Mouse (Mus musculus) megakaryocyte, embryonic 14.5 days (primary cell): ENCODE results near the gene Gm3486. TPM values are rescaled to one million over a fixed set of nuclear protein-coding genes. Genes with fewer than 3 reads are reported as not detected.
"Not testable (repeated sequence)": the region's sequence is repeated elsewhere in the genome, so short reads cannot be mapped to it uniquely, and the experiment has no call there.

ENCODE experiments used
- H3K27me3 ChIP-seq: replicated peaks from 2 replicates; pipeline ENCODE3; 2012; ENCODE audit warnings: inconsistent platforms
- H3K36me3 ChIP-seq: replicated peaks from 2 replicates; pipeline ENCODE3; 2012; ENCODE audit warnings: low read length, inconsistent platforms, mixed read lengths
- H3K4me1 ChIP-seq: 2 replicates; pipeline ENCODE4 v1.6.1; 2012; ENCODE audit warnings: inconsistent platforms
- H3K4me3 ChIP-seq: replicated peaks from 2 replicates; pipeline ENCODE3; 2012; ENCODE audit warnings: moderate library complexity, mild to moderate bottlenecking, inconsistent platforms
- H3K9me3 ChIP-seq: 2 replicates; pipeline ENCODE4 v1.6.1; 2012; ENCODE audit warnings: inconsistent platforms
- polyA plus RNA-seq: library from polyadenylated mRNA; stranded (reverse); fragments of >175 nt; gene quantifications from 2 replicates; pipeline ENCODE4 v1.2.3, GENCODE M21; 2012; ENCODE audit warnings: low replicate concordance; ENCODE audit not compliant: insufficient read depth

The Gm3486 gene
- not detected in 2 replicates for polyA plus RNA-seq

- not testable (repeated sequence) for H3K4me3 ChIP-seq, H3K27me3 ChIP-seq, H3K36me3 ChIP-seq, H3K9me3 ChIP-seq, H3K4me1 ChIP-seq
Measured at GRCm38 (mm10) chr14:41489385-41489784, at the start of gene Gm3486. Gene Gm3486, minus strand, starts transcription at chr14:41489485.

DNA sequence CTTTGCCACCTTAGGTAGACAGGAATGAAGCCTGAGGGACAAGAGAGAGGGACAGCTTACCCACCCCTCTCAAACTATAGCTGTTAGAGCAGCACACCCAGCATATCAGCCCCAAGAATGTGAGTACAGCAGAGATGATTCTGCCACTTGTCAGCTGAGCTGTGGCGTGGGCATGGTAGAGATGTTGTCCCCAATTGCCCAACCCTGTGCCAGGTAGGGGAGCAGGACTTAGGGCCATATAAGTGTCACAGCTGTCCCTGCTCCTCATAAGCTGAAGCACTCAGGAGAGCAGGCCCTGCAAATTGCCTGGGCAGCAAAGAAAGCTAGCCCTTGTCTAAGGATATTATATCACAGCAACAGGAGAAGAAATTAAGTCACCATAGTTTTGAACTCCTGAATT is 35.4 kb upstream of the Gm3486 start:
- H3K4me3 ChIP-seq, H3K4me1 ChIP-seq, H3K9me3 ChIP-seq, H3K36me3 ChIP-seq, H3K27me3 ChIP-seq: not testable (repeated sequence)

GRCm38 (mm10) chr14:41520683-41521082 is 31.4 kb upstream of the Gm3486 start:
- H3K36me3 ChIP-seq, H3K4me3 ChIP-seq, H3K9me3 ChIP-seq, H3K4me1 ChIP-seq, H3K27me3 ChIP-seq: not testable (repeated sequence)

GRCm38 (mm10) chr14:41453418-41453817 is 35.9 kb downstream of the Gm3486 start, which contains the start of gene Gm7954:
Gene Gm7954, minus strand, starts transcription at chr14:41453518.
- H3K27me3 ChIP-seq, H3K9me3 ChIP-seq, H3K4me1 ChIP-seq, H3K4me3 ChIP-seq, H3K36me3 ChIP-seq: not testable (repeated sequence)

Other genes with a start within 250 kb of the Gm3486 start
- not detected in 2 replicates for gene Gm2832, start 210.7 kb downstream of the Gm3486 start, polyA plus RNA-seq
- not detected in 2 replicates for gene Gm5798, start 140.9 kb downstream of the Gm3486 start, polyA plus RNA-seq
- not detected in 2 replicates for gene Gm7945, start 103.1 kb downstream of the Gm3486 start, polyA plus RNA-seq
- gene Gm6482, start 81.2 kb downstream of the Gm3486 start, polyA plus RNA-seq = not detected in 2 replicates
- not detected in 2 replicates for gene Gm7954, start 36.0 kb downstream of the Gm3486 start, polyA plus RNA-seq
- gene Gm7970, start 66.1 kb upstream of the Gm3486 start, polyA plus RNA-seq = not detected in 2 replicates
- gene 1700049E17Rik2, start 83.7 kb upstream of the Gm3486 start, polyA plus RNA-seq = not detected in 2 replicates
- not detected in 2 replicates for gene Gm3072, start 135.1 kb upstream of the Gm3486 start, polyA plus RNA-seq
- not detected in 2 replicates for gene Gm3676, start 157.0 kb upstream of the Gm3486 start, polyA plus RNA-seq
- not detected in 2 replicates for gene Gm8068, start 212.4 kb upstream of the Gm3486 start, polyA plus RNA-seq